Mouse (Mus musculus) frontal cortex, adult 2 months (tissue): ENCODE measurements around the gene Tmem136. TPM values are rescaled to one million over a fixed set of nuclear protein-coding genes. Genes with fewer than 3 reads are reported as not detected.

Source experiments
- DNase-seq, 2 experiments: peaks; one replicate each; pipeline ENCODE4 v3.0.0; 2022; ENCODE audit warnings: low spot score in 1 of 2; ENCODE audit errors: extremely low spot score in 1 of 2
- polyA plus RNA-seq: library from polyadenylated mRNA; depleted of rRNA; stranded (reverse); fragments of >200 nt; gene quantifications from 2 replicates; pipeline ENCODE4 v1.2.3, GENCODE M21; 2012; rRNA removed

Gene Tmem136
- polyA plus RNA-seq, 1 experiment: 28.1 TPM

- no peak for DNase-seq
These were observed 31.6 kb downstream of the Tmem136 start for GRCm38 (mm10) chr9:43084496-43085362.

DNA sequence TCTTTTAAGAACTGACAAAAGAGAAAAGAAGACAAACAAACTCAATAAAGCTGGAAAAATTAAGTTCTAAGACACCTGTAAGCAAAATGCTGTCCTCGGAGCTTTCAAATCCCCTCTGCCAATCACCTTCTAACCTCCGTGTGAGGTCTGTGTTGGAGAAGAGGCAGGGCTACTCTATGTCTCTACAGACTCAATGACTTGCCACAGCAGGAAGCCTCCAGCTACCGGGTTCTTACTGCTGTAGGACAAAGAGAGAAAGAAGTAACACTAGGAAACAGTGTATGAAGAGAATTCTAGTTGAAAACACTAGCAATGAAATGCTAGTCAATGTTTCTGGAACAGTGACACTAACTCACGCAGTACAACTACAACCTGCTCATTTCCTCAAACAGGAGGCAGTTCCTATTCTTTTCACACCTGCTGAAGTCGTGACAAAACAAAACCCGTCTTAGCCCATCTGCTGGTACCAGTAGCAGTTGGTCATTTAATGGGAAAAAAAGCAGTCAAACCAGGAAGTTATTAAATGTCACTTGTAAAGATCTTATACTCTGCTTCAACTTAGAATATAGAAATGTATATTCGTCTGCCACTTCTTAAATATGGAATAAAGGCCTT is 32.8 kb downstream of the Tmem136 start:
- no peak for DNase-seq

DNA sequence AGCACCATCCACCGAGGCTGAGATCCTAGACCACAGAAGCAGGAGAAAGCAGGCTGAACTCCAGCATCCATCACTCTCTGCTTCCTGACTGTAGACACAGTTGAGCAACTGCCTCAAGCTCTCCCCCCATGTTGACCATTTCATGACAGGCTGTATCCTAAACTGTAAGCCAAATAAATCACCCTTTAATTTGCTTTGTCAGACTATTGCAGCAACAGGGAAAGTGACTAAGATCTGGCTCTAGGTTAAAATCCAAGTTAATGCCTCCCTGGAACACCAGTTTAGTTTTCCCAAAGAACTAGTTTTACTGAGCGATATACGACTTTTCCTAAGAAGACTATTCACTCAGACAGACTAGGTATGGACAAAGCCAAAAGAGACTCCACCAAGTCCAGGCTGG is 37.7 kb downstream of the Tmem136 start:
- no peak for DNase-seq

DNA sequence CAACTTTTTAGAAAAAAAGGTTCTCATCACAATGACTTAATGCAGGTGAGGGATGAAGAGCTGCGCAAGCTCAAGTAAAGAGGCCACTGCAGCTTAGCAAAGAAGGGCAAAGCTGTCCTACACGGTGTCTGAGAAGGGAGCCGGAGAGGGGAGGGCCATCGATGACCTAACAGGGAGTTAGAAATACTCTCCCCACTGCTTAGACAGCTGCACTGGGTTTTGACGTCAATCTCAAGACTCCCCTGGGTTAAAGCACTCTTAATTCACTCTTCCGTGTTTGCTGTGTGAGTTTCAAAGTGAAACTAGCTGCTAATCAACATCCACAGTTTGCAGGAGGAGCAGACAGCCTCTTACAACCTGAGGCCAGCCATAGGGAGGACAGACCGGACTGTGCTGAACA is 40.2 kb downstream of the Tmem136 start:
- DNase-seq: no peak

- DNase-seq: no peak
These were observed 41.8 kb downstream of the Tmem136 start for GRCm38 (mm10) chr9:43074611-43075010.

DNA sequence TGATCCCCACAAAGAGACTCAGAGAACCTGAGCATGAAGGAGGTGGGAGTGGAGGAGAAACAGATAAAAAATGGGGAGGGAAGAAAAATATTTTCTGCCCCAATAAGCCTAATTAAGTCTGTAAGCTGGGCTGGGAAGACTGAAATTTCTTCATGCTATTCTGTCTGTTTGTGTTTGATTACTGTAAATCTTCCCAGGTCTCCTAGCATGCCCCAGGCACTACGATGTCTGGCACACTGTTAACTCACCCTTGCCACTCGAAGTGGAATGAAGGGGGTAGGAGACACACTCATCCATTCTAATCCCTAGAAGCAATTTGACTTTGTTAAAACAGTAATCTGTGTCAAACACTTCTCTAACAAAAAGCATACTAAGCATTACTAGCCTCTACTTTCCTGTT is 44.6 kb downstream of the Tmem136 start:
- DNase-seq: no peak

DNA sequence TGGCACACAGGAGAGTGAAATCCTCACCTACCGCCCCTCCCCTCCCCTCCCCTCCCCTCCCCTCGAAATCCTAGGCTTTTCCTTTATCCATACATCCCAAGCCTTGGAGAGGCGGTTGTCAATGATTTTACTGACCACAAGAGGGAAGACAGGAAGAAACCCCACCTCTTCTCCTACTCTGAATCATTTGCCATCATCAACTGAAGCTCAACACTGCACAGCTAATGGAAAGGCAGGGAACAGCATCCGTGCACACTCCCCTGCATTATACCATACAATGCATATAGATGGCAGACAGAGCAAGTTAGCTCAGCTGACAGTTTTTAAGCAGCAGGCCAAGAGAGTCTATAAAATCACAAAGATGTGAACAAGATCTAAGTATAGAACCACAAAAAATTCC is 45.2 kb downstream of the Tmem136 start:
- no peak for DNase-seq

- no peak for DNase-seq
These were observed 45.8 kb downstream of the Tmem136 start for GRCm38 (mm10) chr9:43070566-43070965.

DNA sequence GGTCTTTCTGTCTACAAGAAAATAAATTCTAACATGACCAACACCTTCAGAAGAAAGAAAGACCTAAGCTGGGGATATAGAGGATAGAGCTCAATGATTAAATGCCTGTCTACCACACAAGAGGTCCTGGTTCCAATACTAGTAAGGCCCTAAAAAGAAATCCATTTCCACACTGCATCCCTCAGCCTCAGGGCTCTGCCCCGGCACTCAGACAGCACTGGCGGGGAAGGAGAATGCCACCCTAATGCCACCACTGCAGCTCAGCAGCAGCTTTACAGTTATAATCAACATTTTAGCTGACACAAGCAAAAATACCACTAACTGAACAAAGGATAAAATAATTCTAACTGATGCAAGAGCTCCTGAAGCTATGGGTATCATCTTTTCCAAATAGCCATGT is 46.2 kb downstream of the Tmem136 start:
- no peak for DNase-seq

DNA sequence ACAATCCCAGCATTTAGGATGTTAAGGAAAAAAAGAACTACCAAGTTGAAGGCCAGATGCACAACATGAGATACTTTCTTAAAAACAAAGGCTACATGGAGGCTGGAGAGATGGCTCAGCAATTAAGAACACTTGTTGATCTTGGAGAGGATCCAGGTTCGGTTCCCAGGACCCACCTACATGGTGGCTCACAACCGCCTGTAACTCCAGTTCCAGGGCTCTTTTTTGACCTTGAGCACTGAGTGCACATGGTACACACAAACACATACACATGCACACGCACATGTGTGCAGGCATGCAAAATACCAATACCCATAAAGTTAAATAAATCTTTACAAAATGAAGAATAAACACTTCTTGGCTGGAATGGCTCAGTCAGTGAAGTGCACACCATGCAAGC is 48.5 kb downstream of the Tmem136 start:
- no peak for DNase-seq

GRCm38 (mm10) chr9:43065231-43065630 is 51.1 kb downstream of the Tmem136 start:
- no peak for DNase-seq

DNA sequence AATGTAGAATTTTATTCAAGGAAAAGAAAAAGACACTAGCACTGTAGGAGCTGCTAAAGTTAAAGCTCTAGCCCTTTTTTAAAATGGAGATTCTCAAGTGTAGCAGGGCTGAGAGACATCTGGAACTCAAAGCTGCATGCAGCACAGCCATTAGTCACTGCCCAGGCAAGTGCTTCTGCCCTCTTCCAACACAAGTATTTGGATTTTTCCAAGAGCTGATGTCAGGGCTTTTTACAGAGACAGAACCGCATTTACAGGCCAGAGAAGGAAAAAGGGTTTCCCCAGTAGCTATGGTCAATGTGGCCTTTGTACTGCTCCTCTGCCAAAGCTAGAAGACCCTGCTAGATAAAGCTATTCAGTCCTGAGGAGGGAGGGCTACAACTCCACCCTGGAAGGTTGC is 54.8 kb downstream of the Tmem136 start:
- peak; percentile 14 to 41 for DNase-seq

Other genes with a start within 250 kb of the Tmem136 start
- gene Grik4, start 172.1 kb downstream of the Tmem136 start, polyA plus RNA-seq: 10.4 and 11.6 TPM in 2 replicates
- gene Arhgef12, start 9.3 kb downstream of the Tmem136 start, polyA plus RNA-seq: 63.2 and 67.2 TPM in 2 replicates
- 0.17 and 0.26 TPM in 2 replicates for gene Pou2f3, start 93.8 kb upstream of the Tmem136 start, polyA plus RNA-seq
- 23.9 and 27.8 TPM in 2 replicates for gene Oaf, start 123.3 kb upstream of the Tmem136 start, polyA plus RNA-seq
- gene Trim29, start 194.3 kb upstream of the Tmem136 start, polyA plus RNA-seq: 0.19 and 0.36 TPM in 2 replicates